Mouse (Mus musculus): ENCODE measurements around the gene Kif22. TPM values are rescaled to one million over a fixed set of nuclear protein-coding genes. Genes with fewer than 3 reads are reported as not detected.
A peak's percentile ranks its signal among the peaks of the same experiment; 100 is the strongest.

The Kif22 gene
- total and polyA plus RNA-seq, 3 experiments, result 57.7 to 298 (median 119) TPM

DNA sequence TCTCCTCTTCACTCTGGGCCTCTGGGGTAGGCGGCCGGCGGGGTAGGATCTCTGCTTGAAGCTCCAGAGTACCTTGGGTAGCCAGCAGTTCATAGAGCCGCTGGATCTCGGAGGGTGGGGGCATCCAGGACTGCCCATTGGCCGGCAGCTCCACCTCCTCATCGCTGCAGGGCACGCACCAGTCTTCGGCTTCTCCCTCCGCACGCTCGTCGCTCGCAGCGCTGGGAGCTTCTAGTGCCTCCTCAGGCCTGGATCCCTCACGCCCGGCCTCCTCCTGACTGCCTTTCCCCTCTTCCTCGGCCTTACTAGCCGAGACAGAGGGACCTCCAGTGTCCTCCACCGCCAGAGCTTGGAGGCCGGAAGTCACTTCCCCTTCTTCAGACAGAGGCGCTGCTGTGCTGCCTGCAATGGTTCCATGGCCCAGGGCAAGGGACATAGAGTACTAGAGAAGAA lies 25.8 kb downstream of the Kif22 start:
- no peak for DNase-seq (ENCODE audit: low read depth, low spot score)
- peak overlapping the region; percentile 96 for H3K27ac ChIP-seq (ENCODE audit: control insufficient read depth, low read depth, low read length)
- peak overlapping the region; percentile 99 for H3K9ac ChIP-seq (ENCODE audit: control insufficient read depth, low read depth, low read length, poor library complexity, severe bottlenecking)
- peaks cover 36% of the 10 kb centered on the region for H3K79me2 ChIP-seq (ENCODE audit: control insufficient read depth, insufficient read depth, low read length, poor library complexity)
- peaks cover 0 to 10% of the 10 kb centered on the region in 2 experiments; a peak in 2 of 4 replicates for H3K36me3 ChIP-seq (ENCODE audit: control insufficient read depth in 1 of 2, insufficient read depth in 2 of 2, low read length in 2 of 2)
- peaks cover 0 to 10% of the 10 kb centered on the region in 2 experiments; a peak in 3 of 4 replicates for H3K4me1 ChIP-seq (ENCODE audit: control insufficient read depth in 1 of 2, insufficient read depth in 2 of 2, low read length in 2 of 2)
- TF ChIP-seq ELF1 (IDR thresholded peaks at IDR 0.05; ENCODE audit: low read depth, low read length), result peak; percentile 77
- peak; percentile 90; the same call in 1 of the 2 replicates for TF ChIP-seq CHD1 (IDR thresholded peaks at IDR 0.05; ENCODE audit: low read depth, low read length)
- TF ChIP-seq POLR2AphosphoS5 (IDR thresholded peaks at IDR 0.05; ENCODE audit: borderline replicate concordance, low read depth, low read length), result no peak
- peak; percentile 74; the same call in 1 of the 2 replicates for TF ChIP-seq ZMIZ1 (IDR thresholded peaks at IDR 0.05; ENCODE audit: low read depth, low read length)
- no peak for TF ChIP-seq MAFK (IDR thresholded peaks at IDR 0.05; ENCODE audit: borderline replicate concordance, low read depth, low read length)
- TF ChIP-seq EP300 (IDR thresholded peaks at IDR 0.05; ENCODE audit: low read depth in 1 of 2, low read length in 2 of 2), result no peak
- TF ChIP-seq POLR2A (IDR thresholded peaks at IDR 0.05; ENCODE audit: control insufficient read depth in 1 of 2, insufficient read depth in 1 of 2, low read depth in 1 of 2, low read length in 2 of 2, poor library complexity in 1 of 2), result peak in 1 of 2 experiments; percentile 16; a peak in 1 of 4 replicates
- no peak for TF ChIP-seq HCFC1 (IDR thresholded peaks at IDR 0.05; ENCODE audit: low read depth, low read length)
- 0 out of 2 replicates have a peak, but pooled peaks have one; percentile 4 for TF ChIP-seq NRF1 (IDR thresholded peaks at IDR 0.05; ENCODE audit: insufficient read depth, low read depth, low read length, poor library complexity, severe bottlenecking)
- peak; percentile 55 for TF ChIP-seq MXI1 (IDR thresholded peaks at IDR 0.05; ENCODE audit: low read depth, low read length)
- TF ChIP-seq TCF12 (IDR thresholded peaks at IDR 0.05; ENCODE audit: low read depth, low read length), result peak; percentile 33; the same call in 1 of the 2 replicates
- no peak for TF ChIP-seq MYB (IDR thresholded peaks at IDR 0.05; ENCODE audit: low read depth, low read length)
- peak; percentile 41 for TF ChIP-seq MAX (IDR thresholded peaks at IDR 0.05; ENCODE audit: low read length)
- TF ChIP-seq UBTF (IDR thresholded peaks at IDR 0.05; ENCODE audit: borderline replicate concordance, insufficient read depth, low read depth, low read length), result peak; percentile 72; the same call in 1 of the 2 replicates
- TF ChIP-seq CTCF (IDR thresholded peaks at IDR 0.05 in 2 of 3, conservative IDR thresholded peaks at IDR 0.05 in 1 of 3; ENCODE audit: control insufficient read depth in 1 of 3, insufficient read depth in 1 of 3, low read depth in 2 of 3, low read length in 3 of 3, poor library complexity in 1 of 3, severe bottlenecking in 1 of 3), result no peak
- TF ChIP-seq TBP (IDR thresholded peaks at IDR 0.05; ENCODE audit: low read depth, low read length), result 0 out of 2 replicates have a peak, but pooled peaks have one; percentile 5
- TF ChIP-seq NELFE (IDR thresholded peaks at IDR 0.05; ENCODE audit: low read depth, low read length), result peak; percentile 8
- H3K27me3 ChIP-seq (ENCODE audit: control insufficient read depth in 1 of 2, insufficient read depth in 2 of 2, low read length in 2 of 2), result no peaks in the 10 kb centered on the region
- H3K9me3 ChIP-seq (replicated peaks; ENCODE audit: insufficient read depth, low read length), result no peaks in the 10 kb centered on the region
- peak overlapping the region; percentile 68 to 99 for H3K4me3 ChIP-seq (ENCODE audit: control insufficient read depth in 1 of 2, insufficient read depth in 1 of 2, low read depth in 2 of 2, low read length in 2 of 2)

DNA sequence TGATC lies 26.0 kb downstream of the Kif22 start, which contains the start of gene Pagr1b:
TSS of gene Pagr1b (minus strand) at position 4 of the 5 bp plus-strand sequence.
- Histone ChIP-seq H3K27me3 (ENCODE audit: control insufficient read depth in 1 of 2, insufficient read depth in 2 of 2, low read length in 2 of 2) (no peaks in the 10 kb centered on the region), H3K9me3 (replicated peaks; ENCODE audit: insufficient read depth, low read length) (no peaks in the 10 kb centered on the region), H3K36me3 (ENCODE audit: control insufficient read depth in 1 of 2, insufficient read depth in 2 of 2, low read length in 2 of 2) (peaks cover 0 to 10% of the 10 kb centered on the region in 2 experiments; a peak in 2 of 4 replicates), H3K4me1 (ENCODE audit: control insufficient read depth in 1 of 2, insufficient read depth in 2 of 2, low read length in 2 of 2) (peaks cover 0 to 10% of the 10 kb centered on the region in 2 experiments; a peak in 3 of 4 replicates), H3K79me2 (ENCODE audit: control insufficient read depth, insufficient read depth, low read length, poor library complexity) (peaks cover 36% of the 10 kb centered on the region), H3K9ac (ENCODE audit: control insufficient read depth, low read depth, low read length, poor library complexity, severe bottlenecking) (peak within 1 kb of the TSS; percentile 99), H3K4me3 (ENCODE audit: control insufficient read depth in 1 of 2, insufficient read depth in 1 of 2, low read depth in 2 of 2, low read length in 2 of 2) (peak within 1 kb of the TSS; percentile 68 to 99), H3K27ac (ENCODE audit: control insufficient read depth, low read depth, low read length) (peak within 1 kb of the TSS; percentile 96)
- TF ChIP-seq ZKSCAN1 (IDR thresholded peaks at IDR 0.05; ENCODE audit: low read depth, low read length), result no peak
- TF ChIP-seq RAD21 (IDR thresholded peaks at IDR 0.05; ENCODE audit: low read depth, low read length), result no peak
- TF ChIP-seq ZMIZ1 (IDR thresholded peaks at IDR 0.05; ENCODE audit: low read depth, low read length), result no peak
- no peak for TF ChIP-seq POLR2A (IDR thresholded peaks at IDR 0.05; ENCODE audit: control insufficient read depth in 1 of 2, insufficient read depth in 1 of 2, low read depth in 1 of 2, low read length in 2 of 2, poor library complexity in 1 of 2)
- no peak for TF ChIP-seq E2F4 (IDR thresholded peaks at IDR 0.05; ENCODE audit: borderline replicate concordance, low read depth, low read length)
- TF ChIP-seq NELFE (IDR thresholded peaks at IDR 0.05; ENCODE audit: low read depth, low read length), result no peak
- no peak for TF ChIP-seq SIN3A (IDR thresholded peaks at IDR 0.05; ENCODE audit: low read length)
- no peak for TF ChIP-seq MAZ (IDR thresholded peaks at IDR 0.05; ENCODE audit: low read depth, low read length)
- TF ChIP-seq MXI1 (IDR thresholded peaks at IDR 0.05; ENCODE audit: low read depth, low read length), result no peak
- TF ChIP-seq POLR2AphosphoS2 (IDR thresholded peaks at IDR 0.05; ENCODE audit: low read length), result no peak
- TF ChIP-seq GABPA (IDR thresholded peaks at IDR 0.05; ENCODE audit: low read depth, low read length), result no peak
- no peak for TF ChIP-seq CHD1 (IDR thresholded peaks at IDR 0.05; ENCODE audit: low read depth, low read length)
- no peak for DNase-seq (ENCODE audit: low read depth, low spot score)
